Mouse (Mus musculus) liver, embryonic 14.5 days (tissue): Measurements from ENCODE around the gene Emid1. TPM values are rescaled to one million over a fixed set of nuclear protein-coding genes. Genes with fewer than 3 reads are reported as not detected.

ENCODE experiments used
- ATAC-seq: fragments of 200-750 bp; cut with Nextera tagmentation; 2 replicates; pipeline ENCODE4 v1.8.0; 2017; ENCODE audit warnings: moderate number of reproducible peaks, mild to moderate bottlenecking, moderate library complexity; ENCODE audit not compliant: insufficient read depth
- DNase-seq, 3 experiments: peaks; one replicate each; pipeline ENCODE4 v3.0.0-alpha.2; 2012 to 2013; ENCODE audit warnings: low read depth in 3 of 3, low spot score in 3 of 3
- H3K27ac ChIP-seq: fragments of 300-500 bp; sonication (generic); 2 replicates; pipeline ENCODE4 v1.5.1; 2014; ENCODE audit warnings: moderate library complexity, mild to moderate bottlenecking, control low read depth, inconsistent platforms
- H3K27me3 ChIP-seq: fragments of 300-500 bp; sonication (generic); 2 replicates; pipeline ENCODE4 v1.6.1; 2014; ENCODE audit warnings: mild to moderate bottlenecking, low read length, moderate library complexity; ENCODE audit not compliant: control insufficient read depth, insufficient read depth
- H3K36me3 ChIP-seq: fragments of 300-500 bp; sonication (generic); replicated peaks from 2 replicates; pipeline ENCODE4 v1.6.1; 2014; ENCODE audit warnings: low read depth; ENCODE audit not compliant: control insufficient read depth, insufficient read depth
- H3K4me1 ChIP-seq, 2 experiments: fragments of 200-500 bp in 1 of 2; fragments of 300-500 bp in 1 of 2; sonication (generic) in 1 of 2; replicated peaks; 2 replicates each; pipeline ENCODE4 v1.6.1; 2012 to 2014; ENCODE audit warnings: antibody characterized with exemption in 1 of 2, inconsistent platforms in 1 of 2, low read length in 1 of 2; ENCODE audit not compliant: control insufficient read depth in 2 of 2, insufficient read depth in 2 of 2
- H3K4me2 ChIP-seq: fragments of 300-500 bp; sonication (generic); 2 replicates; pipeline ENCODE4 v1.6.1; 2014; ENCODE audit warnings: low read depth, mild to moderate bottlenecking, control low read depth, moderate library complexity
- H3K4me3 ChIP-seq, 2 experiments: fragments of 200-500 bp in 1 of 2; fragments of 300-500 bp in 1 of 2; sonication (generic) in 1 of 2; 2 replicates each; pipeline ENCODE4 v1.5.1; 2012 to 2014; ENCODE audit warnings: low read depth in 2 of 2, low read length in 2 of 2, mild to moderate bottlenecking in 2 of 2, control low read depth in 1 of 2, inconsistent platforms in 1 of 2, moderate library complexity in 1 of 2; ENCODE audit not compliant: insufficient read depth in 1 of 2
- H3K9ac ChIP-seq: fragments of 300-500 bp; sonication (generic); replicated peaks from 2 replicates; pipeline ENCODE4 v1.6.1; 2014; ENCODE audit warnings: mild to moderate bottlenecking, control low read depth, moderate library complexity
- H3K9me3 ChIP-seq: fragments of 300-500 bp; sonication (generic); 2 replicates; pipeline ENCODE4 v1.6.1; 2016; ENCODE audit warnings: low read length, mixed read lengths; ENCODE audit not compliant: control insufficient read depth
- CTCF ChIP-seq: IDR thresholded peaks from 2 replicates; pipeline ENCODE4 v1.5.1; 2016; ENCODE audit warnings: antibody characterized with exemption, low read depth, control low read depth
- EP300 ChIP-seq: IDR thresholded peaks from 2 replicates; pipeline ENCODE4 v1.6.1; 2016; ENCODE audit warnings: antibody characterized with exemption, low read depth
- WGBS: fragments of 180-500 bp; shearing (Covaris S2); extraction: QIAGEN DNeasy Blood & Tissue Kit; methylation state at CpG from one replicate; pipeline ENCODE4 v1.1.7; 2014; ENCODE audit not compliant: insufficient replicate concordance; 5-methylcytosine and 5-hydroxymethylcytosine counted together
- polyA plus RNA-seq, 2 experiments: library from polyadenylated mRNA; depleted of rRNA in 1 of 2; stranded (reverse) in 1 of 2; unstranded in 1 of 2; fragments of >200 nt; fragmentation: Nextera tagmentation in 1 of 2; extraction: Ambion mirVana in 1 of 2; gene quantifications; 2 replicates each; pipeline versions ENCODE4 v1.2.1 to v1.2.3; 2012 to 2014

The Emid1 gene
- polyA plus RNA-seq, 2 experiments: 1.3 to 1.5 TPM

GRCm38 (mm10) chr11:5102384-5102783 lies 49.7 kb downstream of the Emid1 start:
- peak; percentile 78 for TF ChIP-seq EP300
- TF ChIP-seq CTCF: no peak

GRCm38 (mm10) chr11:5101641-5102040 lies 50.4 kb downstream of the Emid1 start:
- Histone ChIP-seq H3K27ac (no peak overlapping the region), H3K9ac (no peak overlapping the region), H3K4me2 (no peak overlapping the region), H3K36me3 (peaks cover 4% of the 10 kb centered on the region), H3K9me3 (no peaks in the 10 kb centered on the region), H3K4me1 (peaks cover 6 to 19% of the 10 kb centered on the region in 2 experiments), H3K27me3 (no peaks in the 10 kb centered on the region), H3K4me3 (no peak overlapping the region)
- DNase-seq (no peak), ATAC-seq (no peak)
- TF ChIP-seq EP300 (no peak), CTCF (no peak)
- 75% methylated on average over 6 of the region's 6 CpGs for WGBS

More at GRCm38 (mm10) chr11:5102384-5102783, 49.7 kb downstream of the Emid1 start:
- Histone ChIP-seq H3K4me1 (peaks cover 5 to 17% of the 10 kb centered on the region in 2 experiments; a peak in 3 of 4 replicates), H3K9ac (no peak overlapping the region), H3K27ac (no peak overlapping the region), H3K27me3 (no peaks in the 10 kb centered on the region), H3K36me3 (peaks cover 4% of the 10 kb centered on the region), H3K4me2 (peak overlapping the region; percentile 6; the same call in 1 of the 2 replicates), H3K4me3 (no peak overlapping the region), H3K9me3 (no peaks in the 10 kb centered on the region)
- peak in 2 of 3 experiments; percentile 18 to 50 for DNase-seq
- 35% methylated on average over 7 of the region's 7 CpGs for WGBS
- ATAC-seq: no peak

- H3K9me3 ChIP-seq: no peaks in the 10 kb centered on the region
- peaks cover 11 to 23% of the 10 kb centered on the region in 2 experiments for H3K4me1 ChIP-seq
- peaks cover 6% of the 10 kb centered on the region for H3K36me3 ChIP-seq
- H3K27me3 ChIP-seq: no peaks in the 10 kb centered on the region
- H3K4me3 ChIP-seq: peak overlapping the region in 1 of 2 experiments; percentile 90; a peak in 2 of 4 replicates
- whole genome bisulfite sequencing: 79% methylated on average over 5 of the region's 5 CpGs
- DNase-seq (no peak), ATAC-seq (no peak)
- peak overlapping the region; percentile 93 for H3K4me2 ChIP-seq
- H3K27ac ChIP-seq: no peak overlapping the region
- no peak overlapping the region for H3K9ac ChIP-seq
- no peak for TF ChIP-seq EP300
- no peak for TF ChIP-seq CTCF
Observed at GRCm38 (mm10) chr11:5100801-5101200, 51.3 kb downstream of the Emid1 start.

- ATAC-seq (no peak), DNase-seq (peak in 1 of 3 experiments; percentile 23)
- peak overlapping the region; percentile 93 for H3K4me2 ChIP-seq
- peak overlapping the region; percentile 71 to 90 for H3K4me3 ChIP-seq
- no peaks in the 10 kb centered on the region for H3K9me3 ChIP-seq
- H3K27me3 ChIP-seq: no peaks in the 10 kb centered on the region
- peak overlapping the region; percentile 85 for H3K27ac ChIP-seq
- no peak for TF ChIP-seq EP300
- TF ChIP-seq CTCF: peak; percentile 19; the same call in 1 of the 2 replicates
- under 1% methylated on average over 7 of the region's 7 CpGs for WGBS
- peaks cover 11 to 24% of the 10 kb centered on the region in 2 experiments for H3K4me1 ChIP-seq
- peak overlapping the region; percentile 93 for H3K9ac ChIP-seq
- peaks cover 6% of the 10 kb centered on the region for H3K36me3 ChIP-seq
Observed at GRCm38 (mm10) chr11:5100283-5100682, 51.8 kb downstream of the Emid1 start.

- peak; percentile 71 to 79 (median 74) for DNase-seq
- peak overlapping the region; percentile 93 for H3K4me2 ChIP-seq
- peaks cover 11 to 24% of the 10 kb centered on the region in 2 experiments for H3K4me1 ChIP-seq
- H3K9me3 ChIP-seq: no peaks in the 10 kb centered on the region
- peak; percentile 62 for ATAC-seq
- peak overlapping the region; percentile 71 to 90 for H3K4me3 ChIP-seq
- under 1% methylated on average over 31 of the region's 31 CpGs for WGBS
- peak overlapping the region; percentile 85 for H3K27ac ChIP-seq
- peaks cover 6% of the 10 kb centered on the region for H3K36me3 ChIP-seq
- TF ChIP-seq CTCF (no peak), EP300 (no peak)
- H3K9ac ChIP-seq: peak overlapping the region; percentile 93
- H3K27me3 ChIP-seq: no peaks in the 10 kb centered on the region
Observed at GRCm38 (mm10) chr11:5099576-5100183, 52.4 kb downstream of the Emid1 start.
